Mouse (Mus musculus) liver, embryonic 11.5 days (tissue): ENCODE measurements at regions not wholly inside any gene's neighbourhood (a gene's known extent, or its start where the extent isn't known, plus 50 kb on each side); places are given as distances from the start of the nearest gene placed in this dataset.

Experiments
- ATAC-seq: fragments of 200-750 bp; cut with Nextera tagmentation; replicated peaks from 2 replicates; pipeline ENCODE4 v1.8.0; 2017; ENCODE audit warnings: moderate number of reproducible peaks, mild to moderate bottlenecking, moderate TSS enrichment, moderate library complexity; ENCODE audit not compliant: low FRiP score
- DNase-seq: peaks from one replicate; pipeline ENCODE4 v3.0.0-alpha.2; 2017; ENCODE audit warnings: low spot score
- H3K27ac ChIP-seq: fragments of 300-500 bp; sonication (generic); 2 replicates; pipeline ENCODE4 v1.5.1; 2014; ENCODE audit warnings: mild to moderate bottlenecking, low read depth, low read length, control low read depth
- H3K27me3 ChIP-seq: fragments of 300-500 bp; sonication (generic); replicated peaks from 2 replicates; pipeline ENCODE4 v1.6.1; 2014; ENCODE audit warnings: low read length, mixed read lengths; ENCODE audit not compliant: control insufficient read depth, insufficient read depth
- H3K36me3 ChIP-seq: fragments of 300-500 bp; sonication (generic); 2 replicates; pipeline ENCODE4 v1.6.1; 2014; ENCODE audit warnings: mild to moderate bottlenecking, low read length, moderate library complexity, mixed read lengths; ENCODE audit not compliant: control insufficient read depth, insufficient read depth
- H3K4me1 ChIP-seq: fragments of 300-500 bp; sonication (generic); replicated peaks from 2 replicates; pipeline ENCODE4 v1.6.1; 2014; ENCODE audit warnings: low read length, mixed read lengths; ENCODE audit not compliant: control insufficient read depth, insufficient read depth
- H3K4me2 ChIP-seq: fragments of 300-500 bp; sonication (generic); 2 replicates; pipeline ENCODE4 v1.6.1; 2014; ENCODE audit warnings: mild to moderate bottlenecking, control low read depth, moderate library complexity
- H3K4me3 ChIP-seq: fragments of 300-500 bp; sonication (generic); 2 replicates; pipeline ENCODE4 v1.5.1; 2014; ENCODE audit warnings: low read depth, low read length, control low read depth
- H3K9ac ChIP-seq: fragments of 300-500 bp; sonication (generic); 2 replicates; pipeline ENCODE4 v1.6.1; 2014; ENCODE audit warnings: low read depth, low read length, control low read depth
- H3K9me3 ChIP-seq: fragments of 300-500 bp; sonication (generic); 2 replicates; pipeline ENCODE4 v1.6.1; 2016; ENCODE audit warnings: low read length, inconsistent platforms, mixed read lengths; ENCODE audit not compliant: control insufficient read depth
- WGBS: fragments of 180-500 bp; shearing (Covaris S2); extraction: QIAGEN DNeasy Blood & Tissue Kit; methylation state at CpG from one replicate; pipeline ENCODE4 v1.1.7; 2014; 5-methylcytosine and 5-hydroxymethylcytosine counted together

GRCm38 (mm10) chr3:21809769-21810470 lies 266.5 kb upstream of the Tbl1xr1 start:
- Histone ChIP-seq H3K36me3 (no peaks in the 10 kb centered on the region), H3K9me3 (no peaks in the 10 kb centered on the region), H3K4me3 (no peak overlapping the region), H3K27me3 (no peaks in the 10 kb centered on the region), H3K9ac (no peak overlapping the region), H3K4me2 (no peak overlapping the region), H3K27ac (no peak overlapping the region), H3K4me1 (no peaks in the 10 kb centered on the region)
- ATAC-seq: no peak
- 38% methylated on average over 2 of the region's 2 CpGs for whole genome bisulfite sequencing
- no peak for DNase-seq

- Histone ChIP-seq H3K4me1 (no peaks in the 10 kb centered on the region), H3K36me3 (no peaks in the 10 kb centered on the region), H3K4me3 (no peak overlapping the region), H3K4me2 (no peak overlapping the region), H3K9me3 (no peaks in the 10 kb centered on the region), H3K27ac (no peak overlapping the region), H3K27me3 (no peaks in the 10 kb centered on the region), H3K9ac (no peak overlapping the region)
- ATAC-seq (no peak), DNase-seq (no peak)
- 73% methylated on average over 1 of the region's 1 CpGs for WGBS
Observed at GRCm38 (mm10) chr3:21813401-21813800, 263.1 kb upstream of the Tbl1xr1 start.

- Histone ChIP-seq H3K9me3 (no peaks in the 10 kb centered on the region), H3K4me3 (no peak overlapping the region), H3K27ac (no peak overlapping the region), H3K4me2 (no peak overlapping the region), H3K36me3 (no peaks in the 10 kb centered on the region), H3K4me1 (no peaks in the 10 kb centered on the region), H3K27me3 (no peaks in the 10 kb centered on the region), H3K9ac (no peak overlapping the region)
- DNase-seq (no peak), ATAC-seq (no peak)
- WGBS: 80% methylated on average over 4 of the region's 4 CpGs
Observed at GRCm38 (mm10) chr3:21816968-21817858, 259.2 kb upstream of the Tbl1xr1 start.

DNA sequence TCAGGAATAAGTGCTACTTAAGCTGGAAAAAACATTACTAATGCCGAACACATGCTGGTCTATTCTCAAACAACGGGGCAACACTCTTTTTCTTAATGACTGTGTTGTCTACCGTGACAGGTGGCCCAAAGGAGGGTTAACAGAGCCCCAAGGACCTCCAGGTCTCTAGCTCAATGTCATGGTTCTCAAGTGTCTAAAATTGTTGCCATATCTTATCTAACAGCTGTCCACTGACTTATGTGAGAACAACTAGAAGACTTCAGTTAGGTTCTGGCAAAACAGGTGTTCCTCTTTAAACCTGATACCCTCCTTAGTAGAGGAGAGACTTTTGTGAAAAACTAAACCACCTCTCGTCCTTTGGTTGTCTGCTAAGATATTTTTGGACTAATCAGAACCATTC lies 257.4 kb upstream of the Tbl1xr1 start:
- Histone ChIP-seq H3K27ac (no peak overlapping the region), H3K4me1 (no peaks in the 10 kb centered on the region), H3K9me3 (no peaks in the 10 kb centered on the region), H3K4me3 (no peak overlapping the region), H3K27me3 (no peaks in the 10 kb centered on the region), H3K36me3 (no peaks in the 10 kb centered on the region), H3K9ac (no peak overlapping the region), H3K4me2 (no peak overlapping the region)
- DNase-seq (no peak), ATAC-seq (no peak)
- 66% methylated on average over 4 of the region's 4 CpGs for WGBS

DNA sequence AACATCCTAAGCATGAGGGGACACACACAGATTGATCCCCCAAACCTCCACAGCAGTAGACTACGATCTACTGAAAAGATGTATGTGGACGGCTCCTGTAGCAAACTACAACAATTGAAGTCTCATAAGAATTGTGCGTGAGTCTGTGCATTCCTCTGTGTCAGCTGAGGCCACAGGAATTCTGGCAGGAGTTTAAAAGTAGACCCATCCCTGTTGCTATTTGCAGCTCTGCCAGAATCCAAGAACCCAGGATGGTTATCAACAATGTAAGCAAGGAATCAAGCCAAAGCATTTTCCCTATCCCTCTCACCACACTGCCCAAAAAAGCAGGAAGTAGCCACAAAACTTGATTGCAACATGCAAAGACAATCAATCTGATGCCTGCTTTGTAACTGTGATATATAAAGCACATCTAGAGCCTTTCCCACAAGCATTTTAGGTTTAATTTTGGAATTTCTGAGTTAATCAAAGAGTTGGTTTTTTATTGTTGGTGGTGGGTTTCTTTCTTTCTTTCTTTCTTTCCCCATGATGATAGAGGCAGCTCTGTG lies 256.3 kb upstream of the Tbl1xr1 start:
- Histone ChIP-seq H3K9ac (no peak overlapping the region), H3K4me2 (no peak overlapping the region), H3K36me3 (no peaks in the 10 kb centered on the region), H3K27me3 (no peaks in the 10 kb centered on the region), H3K4me3 (no peak overlapping the region), H3K4me1 (no peaks in the 10 kb centered on the region), H3K27ac (no peak overlapping the region), H3K9me3 (no peaks in the 10 kb centered on the region)
- no peak for DNase-seq
- ATAC-seq: no peak
- WGBS: 79% methylated on average over 3 of the region's 3 CpGs

- no peaks in the 10 kb centered on the region for H3K4me1 ChIP-seq
- no peak overlapping the region for H3K4me2 ChIP-seq
- no peak for ATAC-seq
- no peaks in the 10 kb centered on the region for H3K27me3 ChIP-seq
- DNase-seq: no peak
- no peak overlapping the region for H3K27ac ChIP-seq
- no peak overlapping the region for H3K9ac ChIP-seq
- no peak overlapping the region for H3K4me3 ChIP-seq
- no peaks in the 10 kb centered on the region for H3K36me3 ChIP-seq
- WGBS: 77% methylated on average over 4 of the region's 4 CpGs
- H3K9me3 ChIP-seq: no peaks in the 10 kb centered on the region
Observed at GRCm38 (mm10) chr3:21822675-21823074, 253.8 kb upstream of the Tbl1xr1 start.

DNA sequence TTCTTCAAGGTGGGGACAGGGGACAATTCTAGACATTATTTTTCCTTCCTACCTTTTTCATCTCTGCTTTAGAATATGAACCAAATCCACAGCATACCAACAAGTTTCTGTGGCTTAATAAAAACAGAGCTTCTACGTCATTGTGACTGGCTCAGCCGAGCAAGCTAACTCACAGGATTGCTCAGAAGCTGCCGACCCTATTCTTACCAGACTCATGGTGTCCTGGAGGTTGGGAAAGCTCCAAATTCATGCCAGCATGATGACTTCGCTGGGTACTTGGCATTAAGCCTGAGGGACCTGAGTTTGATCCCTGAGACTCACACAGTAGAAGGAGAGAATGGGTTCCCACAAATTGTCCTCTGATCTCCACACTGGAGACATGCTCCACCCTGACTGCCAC lies 253.1 kb upstream of the Tbl1xr1 start:
- H3K27me3 ChIP-seq: no peaks in the 10 kb centered on the region
- no peak overlapping the region for H3K27ac ChIP-seq
- no peaks in the 10 kb centered on the region for H3K4me1 ChIP-seq
- H3K4me2 ChIP-seq: no peak overlapping the region
- no peak overlapping the region for H3K9ac ChIP-seq
- 79% methylated on average over 4 of the region's 4 CpGs for WGBS
- no peaks in the 10 kb centered on the region for H3K36me3 ChIP-seq
- DNase-seq (no peak), ATAC-seq (no peak)
- no peak overlapping the region for H3K4me3 ChIP-seq
- no peaks in the 10 kb centered on the region for H3K9me3 ChIP-seq

GRCm38 (mm10) chr3:21824101-21824880 lies 252.2 kb upstream of the Tbl1xr1 start:
- H3K27me3 ChIP-seq: no peaks in the 10 kb centered on the region
- H3K4me1 ChIP-seq: no peaks in the 10 kb centered on the region
- no peak for ATAC-seq
- no peaks in the 10 kb centered on the region for H3K9me3 ChIP-seq
- no peak overlapping the region for H3K9ac ChIP-seq
- H3K4me2 ChIP-seq: no peak overlapping the region
- WGBS: 68% methylated on average over 8 of the region's 8 CpGs
- H3K4me3 ChIP-seq: no peak overlapping the region
- no peak overlapping the region for H3K27ac ChIP-seq
- H3K36me3 ChIP-seq: no peaks in the 10 kb centered on the region
- DNase-seq: no peak
